Mouse (Mus musculus): Measurements from ENCODE around the gene Sntg2. TPM values are rescaled to one million over a fixed set of nuclear protein-coding genes. Genes with fewer than 3 reads are reported as not detected.

The Sntg2 gene
- total RNA-seq, 2 experiments from 2014 or later: not detected

DNA sequence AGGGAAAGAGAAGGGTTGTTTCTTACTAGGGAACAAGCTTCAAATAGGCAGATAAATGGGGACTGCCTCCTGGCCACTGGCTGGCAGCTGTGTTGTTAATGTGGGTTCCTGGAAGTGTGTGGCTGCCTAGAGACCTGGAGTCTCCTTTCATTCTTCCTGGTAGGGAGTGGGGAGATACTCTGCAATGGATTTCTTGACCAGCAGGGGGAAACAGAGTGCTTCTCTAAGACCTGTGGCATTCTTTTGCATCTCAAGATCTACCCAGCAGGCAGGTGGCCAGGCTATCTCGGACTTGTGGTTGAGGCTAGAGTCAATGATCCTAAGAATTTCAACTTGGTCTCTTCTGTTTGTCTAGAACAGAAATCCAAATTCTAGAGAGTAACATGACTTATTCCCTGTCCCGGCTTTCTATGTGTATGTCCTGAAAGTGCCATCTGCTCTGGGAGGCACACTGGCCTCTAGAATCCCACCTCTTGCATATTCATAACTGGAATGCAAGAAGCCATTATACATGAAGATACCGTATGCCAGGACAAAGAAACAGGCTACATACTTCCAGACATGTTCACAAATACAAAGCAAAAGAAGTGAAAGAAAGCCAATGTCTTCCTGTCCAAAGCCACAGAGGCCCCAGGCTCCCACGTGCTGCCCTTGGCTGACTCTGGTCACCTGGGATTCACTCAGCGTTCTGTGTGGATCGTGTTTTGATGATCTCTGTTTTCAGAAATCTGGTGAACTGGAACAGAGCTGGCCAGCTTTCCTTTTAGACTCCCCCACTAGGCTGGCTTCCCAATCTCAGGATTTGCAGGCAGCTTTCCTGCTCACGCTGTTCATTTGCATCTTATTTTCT lies 244.4 kb downstream of the Sntg2 start:
- no peak for ATAC-seq (ENCODE audit: poor library complexity, severe bottlenecking)

Other genes with a start within 250 kb of the Sntg2 start
- not detected in 2 replicates for gene Tpo, start 240.8 kb downstream of the Sntg2 start, total RNA-seq (2015)
- gene Tpo, start 240.8 kb downstream of the Sntg2 start, total RNA-seq (2017): not detected in 2 replicates
- gene Tmem18, start 211.1 kb upstream of the Sntg2 start, total RNA-seq (2015): 12.2 and 12.8 TPM in 2 replicates
- 10.4 and 11.8 TPM in 2 replicates for gene Tmem18, start 211.1 kb upstream of the Sntg2 start, total RNA-seq (2017)